Mouse (Mus musculus): ENCODE data around the gene Eif2b1. TPM values are rescaled to one million over a fixed set of nuclear protein-coding genes. Genes with fewer than 3 reads are reported as not detected.

Gene Eif2b1
- polyA plus RNA-seq, 1 experiment from 2014 or later: 30.7 TPM

DNA sequence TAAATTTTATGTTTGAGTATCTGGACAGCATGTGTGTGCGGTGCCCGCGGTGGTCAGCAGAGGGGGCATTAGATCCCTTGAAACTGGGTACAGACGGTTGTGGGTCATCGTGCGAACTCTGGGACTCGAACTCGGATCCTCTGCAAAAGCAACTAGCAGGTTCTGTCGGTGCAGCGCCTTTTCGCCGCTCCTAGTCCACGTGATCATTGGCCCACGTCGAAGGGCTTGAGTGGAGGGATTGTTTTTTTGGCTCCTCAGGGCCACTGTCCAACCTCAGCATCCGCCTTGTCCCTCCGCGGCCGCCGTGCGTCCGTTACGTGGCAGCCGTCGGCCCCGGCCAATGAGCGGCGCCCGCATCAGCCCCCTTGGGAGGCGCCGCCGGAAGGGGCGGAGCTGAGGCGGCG lies 38.5 kb downstream of the Eif2b1 start, which contains the start of gene Tmed2:
Gene Tmed2, plus strand, starts transcription at position 313 of the 404 bp plus-strand sequence.
- ATAC-seq: peak; percentile 96
- WGBS (ENCODE audit: insufficient replicate concordance): under 1% methylated on average over 25 of the region's 35 CpGs

DNA sequence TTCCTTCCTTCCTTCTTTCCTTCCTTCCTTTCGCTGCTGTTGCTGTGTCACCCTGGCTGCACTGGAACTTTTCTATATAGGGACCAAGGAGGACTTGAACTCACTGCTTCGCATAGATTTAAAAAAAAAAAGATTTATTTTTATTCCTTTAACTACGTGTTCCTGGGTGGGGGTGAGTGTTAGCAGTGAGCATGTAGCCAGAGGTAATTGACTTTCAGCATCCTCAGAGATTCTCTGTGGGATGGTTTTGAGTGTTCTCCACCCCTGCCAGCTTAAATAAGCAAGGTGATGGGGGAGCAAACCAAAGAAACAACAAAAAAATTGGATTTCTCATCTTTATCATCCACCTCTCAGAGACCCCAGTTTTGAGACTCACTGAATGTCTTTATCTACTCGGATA lies 39.0 kb downstream of the Eif2b1 start:
- Histone ChIP-seq H3K9ac (replicated peaks) (peak overlapping the region; percentile 87; the same call in 1 of the 2 replicates), H3K4me2 (ENCODE audit: low read depth, low read length) (peak overlapping the region; percentile 77), H3K27ac (ENCODE audit: low read depth) (peak overlapping the region; percentile 94; the same call in 1 of the 2 replicates), H3K36me3 (replicated peaks; ENCODE audit: insufficient read depth, low read length) (peaks cover 22% of the 10 kb centered on the region), H3K27me3 (ENCODE audit: insufficient read depth, low read length) (no peaks in the 10 kb centered on the region), H3K4me1 (ENCODE audit: insufficient read depth) (peaks cover 15% of the 10 kb centered on the region), H3K9me3 (ENCODE audit: low read length) (no peaks in the 10 kb centered on the region), H3K4me3 (ENCODE audit: low read depth, low read length) (peak overlapping the region; percentile 90)
- TF ChIP-seq EP300 (IDR thresholded peaks at IDR 0.05; ENCODE audit: low read depth): no peak
- TF ChIP-seq CTCF (IDR thresholded peaks at IDR 0.05; ENCODE audit: low read depth): no peak
- WGBS (ENCODE audit: insufficient replicate concordance): 72% methylated on average over 4 of the region's 4 CpGs
- no peak for DNase-seq
- ATAC-seq: no peak

More for the DNA sequence above, 38.5 kb downstream of the Eif2b1 start, which contains the start of gene Tmed2:
- H3K27me3 ChIP-seq (ENCODE audit: insufficient read depth, low read length): no peaks in the 10 kb centered on the region
- peak; percentile 51 for TF ChIP-seq CTCF (IDR thresholded peaks at IDR 0.05; ENCODE audit: low read depth)
- TF ChIP-seq EP300 (IDR thresholded peaks at IDR 0.05; ENCODE audit: low read depth): peak; percentile 60; the same call in 1 of the 2 replicates
- peak within 1 kb of the TSS; percentile 77 for H3K4me2 ChIP-seq (ENCODE audit: low read depth, low read length)
- peak within 1 kb of the TSS; percentile 87 for H3K9ac ChIP-seq (replicated peaks)
- H3K27ac ChIP-seq (ENCODE audit: low read depth): peak within 1 kb of the TSS; percentile 94
- H3K4me1 ChIP-seq (ENCODE audit: insufficient read depth): peaks cover 15% of the 10 kb centered on the region
- H3K36me3 ChIP-seq (replicated peaks; ENCODE audit: insufficient read depth, low read length): peaks cover 27% of the 10 kb centered on the region
- peak within 1 kb of the TSS; percentile 90 for H3K4me3 ChIP-seq (ENCODE audit: low read depth, low read length)
- peak; percentile 94 for DNase-seq
- H3K9me3 ChIP-seq (ENCODE audit: low read length): no peaks in the 10 kb centered on the region

DNA sequence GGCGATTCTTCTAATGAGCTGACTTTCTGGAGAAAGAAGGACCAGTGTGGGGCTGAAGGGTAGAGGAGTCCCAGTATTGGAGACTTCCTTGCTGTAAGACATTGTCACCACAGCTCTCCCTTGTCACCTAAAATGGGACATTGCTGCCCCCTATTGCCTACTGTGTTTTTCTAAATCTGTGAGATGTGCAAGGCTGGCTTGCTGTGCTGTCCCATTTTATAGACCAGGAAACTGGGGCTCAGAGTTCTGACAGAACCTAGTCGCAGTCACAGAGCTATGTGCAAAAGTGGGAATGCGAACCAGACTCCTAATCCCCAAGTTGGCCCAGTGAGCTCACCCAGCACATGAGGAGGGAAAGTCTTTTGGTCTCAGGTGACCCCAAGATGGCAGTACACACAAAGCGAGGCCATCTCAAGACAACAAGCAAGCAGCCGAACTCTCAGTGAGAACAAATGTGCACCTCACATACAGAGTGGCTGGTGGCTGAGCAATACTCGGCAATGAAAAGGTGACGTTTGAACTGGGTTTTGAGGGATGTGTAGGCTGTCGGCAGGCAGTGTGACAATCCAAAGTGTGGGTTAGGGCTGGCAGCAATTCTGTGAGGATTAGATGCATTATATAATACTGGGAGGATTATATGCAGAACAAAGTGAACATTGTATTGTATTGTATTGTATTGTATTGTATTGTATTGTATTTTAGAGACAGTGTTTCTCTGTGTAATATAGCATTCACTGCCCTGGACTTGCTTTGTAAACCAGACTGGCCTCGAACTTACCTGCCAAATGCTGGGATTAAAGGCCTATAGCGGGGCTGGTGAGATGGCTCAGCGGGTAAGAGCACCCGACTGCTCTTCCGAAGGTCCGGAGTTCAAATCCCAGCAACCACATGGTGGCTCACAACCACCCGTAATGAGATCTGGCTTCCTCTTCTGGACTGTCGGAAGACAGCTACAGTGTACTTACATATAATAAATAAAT lies 39.8 kb downstream of the Eif2b1 start:
- H3K4me2 ChIP-seq (ENCODE audit: low read depth, low read length): no peak overlapping the region
- no peak for TF ChIP-seq EP300 (IDR thresholded peaks at IDR 0.05; ENCODE audit: low read depth)
- TF ChIP-seq CTCF (IDR thresholded peaks at IDR 0.05; ENCODE audit: low read depth): peak; percentile 74
- WGBS (ENCODE audit: insufficient replicate concordance): 71% methylated on average over 15 of the region's 16 CpGs
- ATAC-seq (no peak), DNase-seq (peak; percentile 58)
- H3K27ac ChIP-seq (ENCODE audit: low read depth): no peak overlapping the region
- H3K4me1 ChIP-seq (ENCODE audit: insufficient read depth): peaks cover 15% of the 10 kb centered on the region
- H3K9me3 ChIP-seq (ENCODE audit: low read length): no peaks in the 10 kb centered on the region
- peaks cover 14% of the 10 kb centered on the region for H3K36me3 ChIP-seq (replicated peaks; ENCODE audit: insufficient read depth, low read length)
- no peak overlapping the region for H3K4me3 ChIP-seq (ENCODE audit: low read depth, low read length)
- H3K27me3 ChIP-seq (ENCODE audit: insufficient read depth, low read length): no peaks in the 10 kb centered on the region
- H3K9ac ChIP-seq (replicated peaks): no peak overlapping the region

DNA sequence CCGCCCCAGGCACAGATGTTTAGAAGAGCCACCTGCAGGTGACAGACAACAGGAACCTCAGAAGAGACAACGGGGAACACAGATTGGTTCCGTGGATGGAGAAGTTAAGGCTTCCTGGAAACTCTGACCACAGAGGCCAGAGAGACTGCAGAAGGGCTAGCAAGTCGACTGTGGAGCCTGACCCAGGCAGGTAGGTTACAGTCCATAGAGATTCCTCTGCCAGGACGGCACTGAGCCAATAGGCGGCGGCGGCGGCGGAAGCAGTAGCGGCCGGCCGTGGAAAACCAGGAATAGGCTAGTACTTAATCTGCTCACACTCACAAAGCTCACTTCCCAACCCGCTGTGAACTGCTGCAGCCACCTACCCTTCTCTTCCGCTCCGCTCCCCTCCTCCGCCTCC lies 42.2 kb downstream of the Eif2b1 start:
- no peak for ATAC-seq
- H3K4me3 ChIP-seq (ENCODE audit: low read depth, low read length): peak overlapping the region; percentile 1; the same call in 1 of the 2 replicates
- peak overlapping the region; percentile 42 for H3K4me2 ChIP-seq (ENCODE audit: low read depth, low read length)
- H3K9me3 ChIP-seq (ENCODE audit: low read length): no peaks in the 10 kb centered on the region
- H3K36me3 ChIP-seq (replicated peaks; ENCODE audit: insufficient read depth, low read length): no peaks in the 10 kb centered on the region
- 8% methylated on average over 17 of the region's 17 CpGs for WGBS (ENCODE audit: insufficient replicate concordance)
- no peak overlapping the region for H3K9ac ChIP-seq (replicated peaks)
- peaks cover 6% of the 10 kb centered on the region for H3K27me3 ChIP-seq (ENCODE audit: insufficient read depth, low read length)
- peak overlapping the region; percentile 12; the same call in 1 of the 2 replicates for H3K27ac ChIP-seq (ENCODE audit: low read depth)
- TF ChIP-seq EP300 (IDR thresholded peaks at IDR 0.05; ENCODE audit: low read depth) (no peak), CTCF (IDR thresholded peaks at IDR 0.05; ENCODE audit: low read depth) (no peak)
- peak; percentile 65 for DNase-seq
- H3K4me1 ChIP-seq (ENCODE audit: insufficient read depth): peaks cover 7% of the 10 kb centered on the region

DNA sequence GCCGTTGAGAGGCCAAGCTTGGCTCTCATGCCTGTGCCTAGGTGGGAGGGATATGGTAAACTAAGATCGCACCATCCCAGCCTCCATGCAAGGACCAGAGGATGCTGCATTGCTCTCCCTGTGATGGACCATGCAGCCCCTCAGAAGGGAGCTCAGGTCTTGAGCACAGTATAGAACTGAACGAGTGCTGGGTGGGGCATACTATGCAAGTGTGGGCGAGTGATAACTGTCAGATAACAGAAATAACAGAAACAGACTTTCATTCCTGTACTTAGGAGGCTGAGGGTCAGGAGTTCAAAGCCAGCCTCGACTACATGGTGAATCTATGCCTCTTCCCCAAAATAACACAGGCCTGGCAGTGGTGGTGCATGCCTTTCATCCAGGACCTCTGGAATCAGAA lies 43.9 kb downstream of the Eif2b1 start:
- ATAC-seq (no peak), DNase-seq (no peak)
- no peak for TF ChIP-seq CTCF (IDR thresholded peaks at IDR 0.05; ENCODE audit: low read depth)
- Histone ChIP-seq H3K4me3 (ENCODE audit: low read depth, low read length) (no peak overlapping the region), H3K36me3 (replicated peaks; ENCODE audit: insufficient read depth, low read length) (no peaks in the 10 kb centered on the region), H3K27ac (ENCODE audit: low read depth) (no peak overlapping the region), H3K27me3 (ENCODE audit: insufficient read depth, low read length) (peaks cover 23% of the 10 kb centered on the region), H3K9ac (replicated peaks) (no peak overlapping the region), H3K9me3 (ENCODE audit: low read length) (no peaks in the 10 kb centered on the region), H3K4me1 (ENCODE audit: insufficient read depth) (peaks cover 20% of the 10 kb centered on the region), H3K4me2 (ENCODE audit: low read depth, low read length) (no peak overlapping the region)
- 48% methylated on average over 5 of the region's 5 CpGs for whole genome bisulfite sequencing (ENCODE audit: insufficient replicate concordance)

DNA sequence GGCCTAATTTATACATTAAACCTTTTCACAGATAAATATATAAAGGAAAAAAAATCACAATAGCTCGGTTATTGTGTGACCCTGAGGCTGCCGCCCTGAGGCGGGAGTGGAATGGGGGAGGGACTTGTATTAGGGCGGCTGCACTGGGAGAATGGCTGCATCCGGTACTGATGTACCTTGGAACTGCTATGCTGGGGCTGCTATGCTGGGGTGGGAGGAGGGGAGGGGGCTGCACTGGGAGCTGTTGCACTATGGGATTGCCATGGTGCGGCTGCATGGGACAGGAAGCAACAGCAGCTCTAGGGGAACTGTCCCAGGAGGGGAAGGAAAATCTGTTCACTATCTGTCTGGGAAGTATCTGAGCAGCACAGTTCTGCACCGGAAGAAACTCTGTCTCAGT lies 46.5 kb downstream of the Eif2b1 start:
- H3K9ac ChIP-seq (replicated peaks): no peak overlapping the region
- no peak overlapping the region for H3K4me2 ChIP-seq (ENCODE audit: low read depth, low read length)
- H3K36me3 ChIP-seq (replicated peaks; ENCODE audit: insufficient read depth, low read length): no peaks in the 10 kb centered on the region
- no peak overlapping the region; the same call in 1 of the 2 replicates for H3K27ac ChIP-seq (ENCODE audit: low read depth)
- H3K9me3 ChIP-seq (ENCODE audit: low read length): no peaks in the 10 kb centered on the region
- H3K4me3 ChIP-seq (ENCODE audit: low read depth, low read length): no peak overlapping the region
- 12% methylated on average over 7 of the region's 7 CpGs for WGBS (ENCODE audit: insufficient replicate concordance)
- H3K4me1 ChIP-seq (ENCODE audit: insufficient read depth): peaks cover 25% of the 10 kb centered on the region
- ATAC-seq: no peak
- H3K27me3 ChIP-seq (ENCODE audit: insufficient read depth, low read length): peaks cover 30% of the 10 kb centered on the region
- no peak for DNase-seq
- TF ChIP-seq CTCF (IDR thresholded peaks at IDR 0.05; ENCODE audit: low read depth) (no peak), EP300 (IDR thresholded peaks at IDR 0.05; ENCODE audit: low read depth) (no peak)

All from liver, postnatal 0 days (tissue).